ENCODE assay signal across 10 mouse cellular contexts in the genomic region with DNA sequence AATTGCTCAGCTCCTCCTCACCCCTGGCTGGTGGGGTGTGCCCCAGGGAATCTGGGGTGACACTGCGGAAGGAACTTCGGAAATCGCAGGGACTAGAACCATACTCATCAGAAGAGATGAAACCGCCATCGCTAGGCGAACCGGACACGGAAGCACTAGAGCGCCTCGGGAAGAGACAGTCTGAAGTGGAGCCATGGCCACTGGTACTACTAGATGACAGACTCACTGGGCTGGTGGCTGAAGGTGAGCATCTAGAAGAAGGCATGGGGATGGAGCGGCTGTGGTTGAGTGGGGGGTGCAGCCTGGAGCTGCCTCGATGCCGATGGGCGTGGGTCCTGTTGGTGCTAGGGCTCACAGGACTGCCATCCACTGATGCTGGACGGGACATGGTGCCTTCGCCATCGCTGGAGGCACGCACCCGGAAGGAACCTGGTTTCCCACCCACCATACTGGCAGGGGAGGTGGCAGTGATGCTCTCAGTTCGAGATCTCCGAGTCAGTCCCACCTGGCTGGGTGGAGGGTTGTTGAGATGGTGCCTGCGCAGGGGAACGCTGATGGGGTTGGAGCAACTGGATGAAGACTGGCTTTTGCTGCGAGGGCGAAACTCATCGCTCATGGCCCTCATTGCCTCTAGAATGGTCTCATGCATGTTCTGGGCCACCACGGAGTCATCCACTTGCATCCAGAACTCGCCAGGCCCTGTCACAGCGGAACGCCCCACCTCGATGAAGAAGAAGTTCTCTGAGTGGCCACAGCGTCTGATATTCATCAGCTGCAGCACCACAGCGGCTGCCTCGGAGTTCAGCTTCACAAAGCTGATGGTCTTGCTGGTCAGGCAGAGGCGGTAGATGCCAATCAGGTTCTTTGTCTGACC. TPM values are rescaled to one million over a fixed set of nuclear protein-coding genes. Genes with fewer than 3 reads are reported as not detected.
DNase-seq lines count a peak whose midpoint lies in the region; ATAC-seq and TF ChIP-seq lines count a peak whose summit lies in the region.
"Had no signal": no experiment of that assay in that cellular context is flagged by ENCODE, and none has a peak within 500 bp of the region (broad histone marks: within the 10 kb centered on the region; RNA-seq: fewer than 3 reads in every experiment).

No protein-coding gene starts in this region.

- no peaks in the 10 kb centered on the region; the same call in 1 of the 2 replicates for H3K9me3 ChIP-seq in forebrain, embryonic 11.5 days (ENCODE audit: control insufficient read depth, low read length)
- H3K9me3 ChIP-seq in liver, embryonic 12.5 days (replicated peaks), result no peaks in the 10 kb centered on the region

- peak in 1 of 2 experiments; percentile 31 for DNase-seq in layer of hippocampus, adult 2 months (ENCODE audit: low spot score in 2 of 2)
- no peak for DNase-seq in layer of hippocampus, adult 9-10 months (ENCODE audit: low spot score)
- peak; percentile 23 for DNase-seq in adrenal gland, postnatal 25 days
- DNase-seq in forebrain, embryonic 11.5 days (ENCODE audit: low spot score), result peak; percentile 60
- DNase-seq in heart, postnatal 4 days, result peak; percentile 30
- peak; percentile 19 for DNase-seq in ovary, postnatal 36 days (ENCODE audit: low spot score)
- DNase-seq in frontal cortex, postnatal 36 days (ENCODE audit: low spot score in 2 of 2), result no peak

- no peaks in the 10 kb centered on the region for H3K27me3 ChIP-seq in forebrain, embryonic 11.5 days (ENCODE audit: control insufficient read depth, insufficient read depth, low read length)
- H3K27me3 ChIP-seq in liver, embryonic 12.5 days (replicated peaks), result peaks cover 86% of the 10 kb centered on the region
- H3K27me3 ChIP-seq: Patski had no signal

- H3K4me1 ChIP-seq in forebrain, embryonic 11.5 days (replicated peaks; ENCODE audit: control insufficient read depth, insufficient read depth, low read length), result peaks cover 13% of the 10 kb centered on the region
- peaks cover 9% of the 10 kb centered on the region; the same call in 1 of the 2 replicates for H3K4me1 ChIP-seq in liver, embryonic 12.5 days

- TF ChIP-seq CTCF in layer of hippocampus, adult 2 months (conservative IDR thresholded peaks at IDR 0.05), result no peak

- WGBS in forebrain, embryonic 11.5 days, result 75% methylated on average over 35 of the region's 35 CpGs
- 57% methylated on average over 35 of the region's 35 CpGs for WGBS in liver, embryonic 12.5 days (ENCODE audit: insufficient replicate concordance)

- peak overlapping the region; percentile 87 for H3K9ac ChIP-seq in forebrain, embryonic 11.5 days (ENCODE audit: low read length)
- peak overlapping the region; percentile 53 for H3K9ac ChIP-seq in liver, embryonic 12.5 days

- peak overlapping the region; percentile 92 for H3K4me2 ChIP-seq in forebrain, embryonic 11.5 days (ENCODE audit: low read depth, low read length, severe bottlenecking)
- H3K4me2 ChIP-seq in liver, embryonic 12.5 days, result peak overlapping the region; percentile 72

- H3K4me3 ChIP-seq in layer of hippocampus, adult 2 months, result peak overlapping the region; percentile 88
- H3K4me3 ChIP-seq in forebrain, embryonic 11.5 days (ENCODE audit: low read depth, low read length), result peak overlapping the region; percentile 73
- peak overlapping the region; percentile 57 for H3K4me3 ChIP-seq in liver, embryonic 12.5 days

- peak overlapping the region; percentile 92 for H3K27ac ChIP-seq in layer of hippocampus, adult 2 months
- peak overlapping the region; percentile 97; the same call in 1 of the 2 replicates for H3K27ac ChIP-seq in forebrain, embryonic 11.5 days (ENCODE audit: low read depth, low read length)
- 0 out of 2 replicates have a peak overlapping the region, but pooled peaks have one; percentile 5 for H3K27ac ChIP-seq in liver, embryonic 12.5 days

- ATAC-seq in forebrain, embryonic 11.5 days (replicated peaks; ENCODE audit: low FRiP score), result no peak
- ATAC-seq in liver, embryonic 12.5 days, result no peak
- ATAC-seq: Patski had no signal

- H3K36me3 ChIP-seq in forebrain, embryonic 11.5 days (ENCODE audit: control insufficient read depth, insufficient read depth, low read length), result peaks cover 17% of the 10 kb centered on the region
- peaks cover 16% of the 10 kb centered on the region for H3K36me3 ChIP-seq in liver, embryonic 12.5 days

RNA-seq across cellular contexts. Expression of a gene that starts 1.9 kb away (rescaled TPM):
- total RNA-seq in layer of hippocampus, adult 2 months (2021), result 10 to 100 TPM; 17.8 to 17.9 TPM
- total RNA-seq in adrenal gland, postnatal 25 days (2021), result 15.7 and 17.9 TPM in 2 replicates
- polyA plus RNA-seq in forebrain, embryonic 11.5 days (2014; fragmentation: Nextera tagmentation; extraction: Ambion mirVana), result 14.2 and 17.5 TPM in 2 replicates
- 10 to 100 TPM; 39.4 to 43.1 TPM for total RNA-seq in heart, postnatal 4 days (2021)
- polyA plus RNA-seq in liver, embryonic 12.5 days (2016; fragmentation: Nextera tagmentation; extraction: Ambion mirVana), result 1.8 and 1.9 TPM in 2 replicates

RNA-seq across cellular contexts. Expression of a gene that starts 26.9 kb away (rescaled TPM):
- 1 to 10 TPM; 7.4 to 7.6 TPM for total RNA-seq in layer of hippocampus, adult 2 months (2021)
- 35.8 and 39.4 TPM in 2 replicates for total RNA-seq in adrenal gland, postnatal 25 days (2021)
- polyA plus RNA-seq in forebrain, embryonic 11.5 days (2014; fragmentation: Nextera tagmentation; extraction: Ambion mirVana), result 6.3 and 7.5 TPM in 2 replicates
- total RNA-seq in heart, postnatal 4 days (2021), result 10 to 100 TPM; 11.6 to 11.8 TPM
- 11.8 and 13.3 TPM in 2 replicates for polyA plus RNA-seq in liver, embryonic 12.5 days (2016; fragmentation: Nextera tagmentation; extraction: Ambion mirVana)

RNA-seq across cellular contexts. Expression of a gene that starts 56.4 kb away (rescaled TPM):
- total RNA-seq in layer of hippocampus, adult 2 months (2021), result not detected
- not detected in 2 replicates for total RNA-seq in adrenal gland, postnatal 25 days (2021)
- 40.2 and 42.7 TPM in 2 replicates for polyA plus RNA-seq in forebrain, embryonic 11.5 days (2014; fragmentation: Nextera tagmentation; extraction: Ambion mirVana)
- total RNA-seq in heart, postnatal 4 days (2021), result not detected
- polyA plus RNA-seq in liver, embryonic 12.5 days (2016; fragmentation: Nextera tagmentation; extraction: Ambion mirVana), result 4.0 and 4.5 TPM in 2 replicates
- total RNA-seq: heart, postnatal 36 days had no signal

Comparison
In these comparisons a context has a peak if more than half of its experiments do, and no peak if none do; other contexts are left out.
1. DNase-seq: peak in adrenal gland, postnatal 25 days (single experiment), forebrain, embryonic 11.5 days (single experiment), heart, postnatal 4 days (single experiment) and ovary, postnatal 36 days (single experiment); none in layer of hippocampus, adult 9-10 months (single experiment) and frontal cortex, postnatal 36 days (0 of 2).
2. H3K27ac ChIP-seq: peak in every context shown above with its lines; median percentile 97 in forebrain, embryonic 11.5 days; 92 in layer of hippocampus, adult 2 months; 5 in liver, embryonic 12.5 days.
3. Peak in every context shown above with its lines, with median percentiles within 50 percentile points of each other: H3K4me3 ChIP-seq.